Mouse (Mus musculus): ENCODE data around the gene Lce3e. TPM values are rescaled to one million over a fixed set of nuclear protein-coding genes. Genes with fewer than 3 reads are reported as not detected.

Gene Lce3e
- not detected for total RNA-seq (2021)

- DNase-seq (ENCODE audit: extremely low spot score in 1 of 2, low spot score in 1 of 2) = no peak
These were observed at the start of gene Lce3e for GRCm38 (mm10) chr3:92966761-92967160. Gene Lce3e (plus strand): TSS chr3:92967061.

GRCm38 (mm10) chr3:92920364-92920763 lies 46.5 kb upstream of the Lce3e start:
- peak in 1 of 2 experiments; percentile 43 for DNase-seq (ENCODE audit: extremely low spot score in 1 of 2, low spot score in 1 of 2)

GRCm38 (mm10) chr3:92926130-92926529 lies 40.7 kb upstream of the Lce3e start, which contains the start of gene Lce3a:
Gene Lce3a (minus strand): TSS chr3:92926230.
- DNase-seq (ENCODE audit: extremely low spot score in 1 of 2, low spot score in 1 of 2) = no peak

- no peak for DNase-seq (ENCODE audit: extremely low spot score in 1 of 2, low spot score in 1 of 2)
These were observed 34.2 kb upstream of the Lce3e start, which contains the start of gene Lce3b for GRCm38 (mm10) chr3:92932679-92933078. Gene Lce3b (plus strand): TSS chr3:92932979.

- no peak for DNase-seq (ENCODE audit: extremely low spot score in 1 of 2, low spot score in 1 of 2)
These were observed 22.7 kb upstream of the Lce3e start, which contains the start of gene Lce3c for GRCm38 (mm10) chr3:92944186-92944585. Gene Lce3c (plus strand): TSS chr3:92944486.

DNA sequence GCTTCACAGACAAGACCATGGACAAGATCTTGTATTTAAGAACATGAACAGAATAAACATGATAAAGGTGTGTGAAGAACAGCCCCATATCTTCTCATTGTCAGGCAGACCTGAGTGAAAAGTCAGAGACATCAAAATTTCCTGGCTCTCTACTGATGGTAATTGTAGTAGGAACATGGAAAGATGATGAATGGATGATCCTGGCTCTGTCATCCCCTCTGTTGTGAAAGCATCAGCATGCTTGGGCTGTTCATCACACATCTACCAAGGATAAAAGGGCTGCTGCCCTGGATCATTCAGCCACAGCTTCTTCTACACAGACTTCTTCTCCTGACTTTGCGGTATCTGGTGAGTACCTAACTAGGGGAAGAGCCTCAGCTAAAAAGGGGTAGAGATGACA lies 9.8 kb upstream of the Lce3e start, which contains the start of gene Lce3d:
Gene Lce3d (plus strand): TSS at position 301 of the 400 bp plus-strand sequence.
- DNase-seq (ENCODE audit: extremely low spot score in 1 of 2, low spot score in 1 of 2) = no peak

- no peak for DNase-seq (ENCODE audit: extremely low spot score in 1 of 2, low spot score in 1 of 2)
These were observed 11.6 kb downstream of the Lce3e start for GRCm38 (mm10) chr3:92978484-92978883.

DNA sequence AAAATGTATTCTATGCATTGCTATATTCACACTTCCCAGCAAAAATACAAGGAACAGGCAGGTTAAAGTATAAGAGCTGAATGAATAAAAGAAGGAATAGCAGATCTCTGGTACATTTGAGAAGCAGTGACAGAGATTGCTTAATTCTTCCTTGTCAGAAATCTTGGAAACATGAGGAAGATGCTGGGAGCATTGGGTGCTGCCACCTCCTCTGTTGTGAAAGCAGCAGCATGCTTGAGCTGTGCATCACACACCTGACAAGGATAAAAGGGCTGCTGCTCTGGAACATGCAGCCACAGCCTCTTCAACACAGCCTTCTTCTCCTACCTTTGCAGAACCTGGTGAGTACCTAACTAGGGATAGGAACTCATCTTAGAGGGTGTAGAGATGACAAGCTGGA lies 25.1 kb downstream of the Lce3e start, which contains the start of gene Lce3f:
Gene Lce3f (plus strand): TSS at position 301 of the 400 bp plus-strand sequence.
- DNase-seq (ENCODE audit: extremely low spot score in 1 of 2, low spot score in 1 of 2) = no peak

DNA sequence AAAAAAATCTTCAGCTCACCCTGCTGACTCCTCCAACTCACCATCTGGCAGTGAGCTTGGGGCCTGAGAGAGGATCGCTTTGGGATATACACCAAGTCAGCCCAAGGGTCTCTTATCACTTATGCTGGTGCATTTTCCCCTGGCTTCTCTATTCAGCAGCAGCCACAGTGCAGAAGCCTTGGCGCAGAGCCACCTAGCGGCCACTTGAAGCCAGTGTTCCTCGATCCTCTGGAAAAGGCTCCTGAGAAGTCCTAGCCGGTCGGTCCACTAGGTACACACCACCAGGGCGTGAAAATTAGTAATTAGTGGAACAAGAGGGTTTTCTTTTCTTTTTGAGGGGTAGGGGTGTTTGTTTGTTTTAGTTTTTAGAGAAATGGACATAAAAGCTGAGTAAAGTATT lies 31.8 kb downstream of the Lce3e start:
- DNase-seq (ENCODE audit: extremely low spot score in 1 of 2, low spot score in 1 of 2) = peak; percentile 56 to 74

GRCm38 (mm10) chr3:93000621-93001020 lies 33.8 kb downstream of the Lce3e start:
- DNase-seq (ENCODE audit: extremely low spot score in 1 of 2, low spot score in 1 of 2) = no peak

DNA sequence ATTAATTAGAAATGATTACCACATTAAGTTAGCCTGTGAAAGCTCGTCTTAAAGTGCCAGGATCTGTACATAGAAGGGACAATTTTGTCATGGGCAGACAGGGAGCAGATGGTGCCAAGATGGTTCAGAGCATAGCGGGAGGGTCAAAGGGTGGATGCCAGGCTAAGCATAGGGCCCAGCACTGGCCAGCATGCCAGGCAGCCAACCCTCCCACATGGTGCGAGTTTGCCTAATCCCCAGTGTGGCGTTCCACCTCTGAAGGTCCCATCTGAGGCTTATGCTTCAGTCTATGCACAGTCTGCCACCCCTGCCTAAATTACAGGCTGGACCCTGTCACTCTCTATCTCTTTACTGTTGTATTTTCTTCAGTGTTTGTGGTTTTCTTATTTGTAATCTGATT lies 36.0 kb downstream of the Lce3e start:
- no peak for DNase-seq (ENCODE audit: extremely low spot score in 1 of 2, low spot score in 1 of 2)

GRCm38 (mm10) chr3:93014378-93014801 lies 47.5 kb downstream of the Lce3e start:
- DNase-seq (ENCODE audit: extremely low spot score in 1 of 2, low spot score in 1 of 2) = peak; percentile 13 to 14

DNA sequence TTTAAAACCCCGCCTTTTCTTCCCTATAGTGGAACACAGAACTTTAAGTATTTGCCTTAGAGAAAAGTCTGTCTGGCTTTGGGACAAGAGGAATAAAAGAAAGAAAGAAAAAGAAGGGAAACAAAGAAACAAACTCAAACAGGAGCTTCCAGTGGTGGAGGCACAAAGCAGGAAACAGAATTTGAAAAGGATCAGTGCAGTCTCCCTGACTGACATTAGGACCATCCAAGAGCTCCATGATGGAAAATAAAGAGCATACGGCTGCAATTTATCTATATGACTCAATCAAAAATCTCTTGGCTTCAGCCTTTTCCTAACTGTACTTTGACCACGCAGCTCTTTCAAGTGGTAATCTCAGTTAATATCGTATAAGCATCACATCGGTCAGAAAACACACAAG lies 48.0 kb downstream of the Lce3e start:
- DNase-seq (ENCODE audit: extremely low spot score in 1 of 2, low spot score in 1 of 2) = no peak

DNA sequence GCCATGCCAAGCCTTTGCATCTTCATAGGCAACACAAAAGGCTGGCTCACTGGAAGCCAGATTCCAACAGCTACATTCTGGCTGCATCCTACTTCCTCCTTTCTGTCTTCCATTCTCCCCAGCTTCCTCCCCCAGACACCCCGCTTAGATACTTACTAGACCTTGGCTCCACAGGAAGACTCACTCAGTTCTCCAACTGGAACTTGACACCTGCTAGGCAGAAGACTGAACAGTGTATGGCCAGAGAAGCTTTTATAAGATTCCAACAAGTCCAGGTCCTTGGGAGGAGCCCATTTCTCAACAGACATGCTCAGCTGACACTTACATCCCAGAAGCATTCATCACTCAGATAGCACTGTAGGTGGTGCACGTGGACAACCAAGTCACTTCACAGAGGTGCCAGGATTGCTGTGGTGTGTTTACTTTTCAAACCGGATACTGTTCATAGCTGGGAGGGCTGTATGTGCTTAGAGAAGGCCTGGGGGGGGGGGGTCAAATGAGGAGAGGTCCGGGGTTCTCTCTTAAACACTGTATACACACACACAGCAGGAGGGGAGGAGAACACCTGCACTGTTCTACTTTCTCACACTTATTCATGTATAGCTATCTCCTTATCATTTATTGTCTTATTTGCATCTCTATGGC lies 48.7 kb downstream of the Lce3e start, which contains the start of gene Crct1:
Gene Crct1 (minus strand): TSS at position 228 of the 645 bp plus-strand sequence.
- DNase-seq (ENCODE audit: extremely low spot score in 1 of 2, low spot score in 1 of 2) = no peak

Other genes starting within 250 kb of the Lce3e start
- not detected for gene Lce1f, start 246.7 kb upstream of the Lce3e start, total RNA-seq (2021)
- not detected for gene Gm38119, start 228.0 kb upstream of the Lce3e start, total RNA-seq (2021)
- not detected for gene Lce1g, start 214.7 kb upstream of the Lce3e start, total RNA-seq (2021)
- not detected for gene Lce1h, start 202.0 kb upstream of the Lce3e start, total RNA-seq (2021)
- not detected for gene Lce1i, start 188.2 kb upstream of the Lce3e start, total RNA-seq (2021)
- not detected for gene Lce1j, start 176.5 kb upstream of the Lce3e start, total RNA-seq (2021)
- gene Lce1k, start 159.2 kb upstream of the Lce3e start, total RNA-seq (2021) = not detected
- not detected for gene Kprp, start 139.8 kb upstream of the Lce3e start, total RNA-seq (2021)
- not detected for gene Lce1l, start 115.8 kb upstream of the Lce3e start, total RNA-seq (2021)
- gene 2310050C09Rik, start 96.8 kb upstream of the Lce3e start, total RNA-seq (2021) = not detected
- gene Lce3a, start 40.8 kb upstream of the Lce3e start, total RNA-seq (2021) = not detected
- gene Lce3b, start 34.1 kb upstream of the Lce3e start, total RNA-seq (2021) = not detected
- gene Lce3c, start 22.6 kb upstream of the Lce3e start, total RNA-seq (2021) = not detected
- gene Lce3d, start 9.7 kb upstream of the Lce3e start, total RNA-seq (2021) = not detected
- gene Lce3f, start 25.2 kb downstream of the Lce3e start, total RNA-seq (2021) = not detected
- gene Crct1, start 48.6 kb downstream of the Lce3e start, total RNA-seq (2021) = not detected
- gene Lce1m, start 52.0 kb downstream of the Lce3e start, total RNA-seq (2021) = not detected
- not detected for gene Gm4858, start 101.8 kb downstream of the Lce3e start, total RNA-seq (2021)
- not detected for gene Crnn, start 177.7 kb downstream of the Lce3e start, total RNA-seq (2021)
- not detected for gene Flg2, start 230.2 kb downstream of the Lce3e start, total RNA-seq (2021)

Data from layer of hippocampus, postnatal 25 days (tissue).